Mouse (Mus musculus) lung, postnatal 14 days (tissue): ENCODE data around the gene Ppp3r2.

ENCODE experiments used
- DNase-seq: peaks from one replicate; pipeline ENCODE4 v3.0.0; 2021

Gene Ppp3r2

DNA sequence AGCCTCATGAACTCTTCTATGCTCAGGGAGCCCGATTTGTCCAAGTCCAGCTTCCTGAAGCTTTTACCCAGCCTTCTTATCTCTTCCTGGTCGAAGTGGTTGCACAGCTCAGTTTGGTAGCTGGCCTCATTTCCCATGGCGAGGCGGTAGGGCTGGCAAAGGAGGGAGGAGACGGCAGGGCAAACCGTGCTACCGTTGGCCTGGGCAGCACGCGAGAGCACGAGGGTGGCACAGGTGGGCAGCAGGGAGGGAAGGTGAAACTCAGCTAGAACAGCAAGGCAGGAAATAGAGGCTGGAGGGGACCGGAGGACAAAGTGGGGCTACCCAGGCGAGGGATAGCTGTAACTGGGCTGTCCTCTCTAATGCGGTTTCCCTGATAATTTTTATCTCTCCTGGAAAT, at the start of gene Ppp3r2:
TSS of gene Ppp3r2 (minus strand) at position 213 of the 400 bp plus-strand sequence.
- no peak for DNase-seq

DNA sequence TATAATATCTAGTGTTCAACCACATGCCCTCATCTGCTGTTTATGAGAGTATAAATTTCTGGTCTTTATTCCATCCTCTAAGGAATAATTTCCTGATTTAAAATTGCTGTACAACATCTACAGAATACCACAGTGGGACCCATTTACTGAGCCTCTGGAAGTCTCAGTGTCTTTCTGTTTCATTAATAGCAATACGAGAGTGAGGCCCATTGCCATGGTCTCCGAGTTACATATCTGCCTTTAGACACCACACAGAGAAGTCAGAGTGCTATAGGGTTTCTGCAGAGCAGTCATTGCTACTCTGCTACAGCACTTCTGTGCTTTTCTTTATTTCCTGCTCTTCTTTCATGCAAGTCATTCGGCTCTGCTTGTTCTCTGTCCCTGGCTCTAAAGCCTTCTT, 47.5 kb upstream of the Ppp3r2 start:
- DNase-seq = no peak

DNA sequence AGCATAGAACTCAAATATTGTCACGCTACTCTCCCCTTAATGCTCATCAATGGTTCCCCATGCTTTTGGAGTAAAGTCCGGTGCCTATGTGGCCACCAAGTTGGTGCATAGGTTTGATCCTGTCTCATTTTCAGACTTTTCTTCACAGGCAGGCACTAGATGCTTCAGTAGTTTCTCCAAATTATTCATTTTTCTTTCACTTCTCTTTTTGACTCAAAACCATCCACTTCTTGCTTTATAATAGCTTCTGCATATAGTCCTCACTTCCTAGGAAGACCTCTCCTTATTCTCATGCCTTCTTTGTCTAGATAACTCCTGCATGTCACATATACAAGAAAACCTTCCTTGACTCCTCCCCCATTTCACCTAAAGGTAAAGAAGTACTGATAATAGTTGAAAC, 42.1 kb upstream of the Ppp3r2 start:
- DNase-seq = no peak

DNA sequence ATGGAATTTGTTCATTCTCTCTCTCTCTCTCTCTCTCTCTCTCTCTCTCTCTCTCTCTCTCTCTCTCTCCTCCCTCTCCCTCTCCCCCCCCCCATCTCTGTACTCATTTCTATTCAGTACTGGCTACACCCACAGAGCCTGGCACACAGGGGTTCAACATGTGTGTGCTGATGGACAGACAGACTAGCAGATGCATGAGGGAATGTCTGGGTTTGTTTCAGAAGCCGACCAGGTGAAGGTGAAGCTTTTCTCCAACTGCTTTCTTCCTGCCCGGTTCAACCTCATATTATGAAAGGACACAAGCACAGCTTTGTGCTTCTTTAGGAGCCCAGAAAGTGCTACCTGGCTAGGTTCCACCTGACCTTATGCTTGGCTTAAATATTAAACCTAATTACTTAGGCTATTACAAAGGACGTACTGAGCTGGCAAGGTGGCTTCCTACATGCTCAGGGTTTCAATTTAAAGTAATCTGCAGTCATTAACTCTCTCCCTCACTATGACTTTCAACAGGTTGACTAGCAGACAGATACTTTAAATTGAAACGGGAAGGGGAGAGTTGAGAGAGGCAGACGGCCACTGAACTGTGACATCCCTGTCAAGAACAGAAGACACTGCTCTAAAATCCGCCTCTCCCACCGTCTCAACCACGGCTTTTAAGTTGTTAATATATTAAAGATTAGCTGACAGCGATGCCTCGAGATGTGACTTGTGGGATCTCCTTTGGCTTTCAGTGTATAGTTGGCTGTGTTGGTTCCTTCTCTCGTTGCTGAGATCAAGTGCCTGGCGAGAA, 9.8 kb upstream of the Ppp3r2 start:
- no peak for DNase-seq

DNA sequence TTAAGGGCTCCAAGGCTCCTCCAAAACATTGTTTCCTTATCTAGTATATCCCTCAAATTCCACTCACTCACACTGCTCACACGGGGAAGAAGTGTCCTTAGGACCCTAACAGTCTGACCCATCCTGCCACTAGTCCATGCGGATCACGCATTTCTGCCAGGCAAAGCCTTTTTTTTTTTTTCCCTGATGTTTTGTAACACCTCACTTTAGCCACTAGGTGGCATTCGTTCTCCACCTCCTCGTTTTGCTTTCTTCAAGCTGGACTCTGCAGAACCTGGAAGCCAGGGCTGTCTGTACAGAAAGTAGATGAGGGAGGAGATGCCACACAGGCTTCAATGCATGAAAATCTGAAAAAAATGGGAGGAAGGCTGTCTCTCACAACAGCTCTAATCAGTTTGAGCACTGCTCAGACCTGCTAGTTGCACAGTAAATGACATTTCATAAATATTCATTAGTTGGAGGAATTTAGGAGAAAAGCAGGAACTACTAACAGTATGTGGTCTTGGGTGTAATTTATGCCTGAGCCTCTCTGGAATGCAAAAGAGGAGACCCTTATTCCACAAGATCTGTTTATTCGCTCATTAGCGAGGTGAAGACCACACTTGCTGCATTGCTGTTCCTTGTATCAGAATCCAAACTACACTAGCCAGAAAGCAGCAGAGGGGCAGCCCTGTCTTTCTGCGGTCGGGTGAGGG, 6.9 kb upstream of the Ppp3r2 start:
- DNase-seq = peak; percentile 39

DNA sequence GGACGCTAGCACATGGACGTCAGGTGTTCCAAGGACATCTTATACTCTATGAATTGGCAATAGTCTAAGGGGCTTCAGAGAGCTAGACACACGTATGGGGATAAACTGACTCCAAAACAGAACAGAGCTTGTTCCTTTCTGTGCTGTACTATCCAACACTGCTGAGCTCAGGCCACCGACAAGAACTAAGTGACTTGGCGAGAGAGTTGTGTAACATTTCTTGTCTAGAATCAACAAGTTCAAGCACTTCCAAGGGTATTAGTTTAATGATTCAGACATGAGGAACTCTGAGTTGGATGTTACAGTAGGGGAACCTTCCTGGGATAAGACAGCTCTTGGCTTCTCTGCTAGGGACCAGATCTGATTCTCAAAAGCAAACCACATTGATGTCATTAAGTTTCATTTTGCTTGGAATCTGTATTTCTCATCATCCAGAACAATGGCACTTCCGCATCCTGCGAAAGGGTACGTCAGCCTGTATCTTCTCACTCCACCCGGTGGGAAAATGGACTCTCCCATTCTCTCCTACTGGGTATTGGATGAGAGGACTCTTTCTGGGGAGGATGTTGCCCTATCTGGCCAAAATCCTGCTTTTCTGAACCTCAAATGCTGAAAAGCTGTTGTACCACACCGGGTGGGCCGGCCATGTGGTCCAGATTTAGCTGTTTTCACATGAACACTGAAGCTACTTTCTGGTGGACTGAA, 1.5 kb downstream of the Ppp3r2 start:
- no peak for DNase-seq

DNA sequence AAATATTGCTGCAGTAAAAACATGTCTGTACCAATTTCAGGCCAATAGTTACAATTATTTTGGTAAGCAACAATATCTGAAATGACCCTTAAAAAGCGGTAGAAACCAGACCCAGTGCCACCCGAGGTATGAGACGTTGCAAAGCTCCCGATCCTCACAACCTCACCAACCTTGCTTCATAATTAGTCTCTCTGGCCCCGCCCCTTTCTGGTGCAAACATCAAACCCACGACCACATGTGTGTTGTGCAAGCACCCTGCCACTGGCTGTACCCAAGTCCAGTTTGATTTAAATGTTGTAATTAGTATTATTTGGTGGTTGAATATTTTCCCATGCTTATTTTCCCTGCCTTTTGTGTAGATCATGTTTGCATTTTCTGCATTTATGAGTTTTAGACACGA, 5.0 kb downstream of the Ppp3r2 start:
- no peak for DNase-seq

DNA sequence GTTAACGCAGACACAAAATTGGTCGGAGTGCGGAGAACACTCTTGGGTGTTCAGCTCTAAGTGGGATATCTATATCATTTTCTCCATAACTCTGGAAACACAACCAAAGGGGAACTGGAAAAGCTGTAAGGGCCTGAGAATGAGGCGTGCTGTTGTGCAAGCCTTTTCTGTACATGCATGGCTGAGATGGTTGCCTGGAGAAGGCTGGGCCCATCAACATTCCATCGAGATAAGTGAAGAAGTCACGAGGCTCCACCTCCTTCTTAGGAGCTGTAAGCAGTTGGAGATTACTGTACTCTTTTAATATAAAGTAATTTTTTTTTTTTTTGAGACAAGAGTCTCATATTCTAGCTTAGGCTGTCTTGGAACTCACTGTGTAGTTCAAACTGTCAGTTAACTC, 5.8 kb downstream of the Ppp3r2 start:
- peak; percentile 43 for DNase-seq

DNA sequence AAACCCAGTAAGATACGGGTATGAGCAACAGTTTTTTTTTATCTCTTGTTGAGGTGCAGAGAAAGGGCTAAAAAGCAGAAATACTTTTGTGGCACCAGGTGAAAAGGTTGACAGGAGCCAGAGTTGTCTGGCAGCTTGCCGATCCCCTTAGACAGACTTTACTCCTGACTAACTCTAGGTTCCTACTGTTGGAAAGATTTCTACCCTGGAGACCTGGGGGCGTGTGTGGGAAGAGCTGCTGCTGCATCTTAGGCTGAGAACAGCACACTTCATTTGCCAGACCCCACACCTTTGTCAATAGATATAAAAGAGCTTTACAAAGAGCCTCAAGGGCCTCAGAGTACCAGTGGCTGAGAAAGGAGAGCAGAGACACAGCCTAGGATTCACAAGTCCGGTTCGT, 17.0 kb downstream of the Ppp3r2 start:
- no peak for DNase-seq

DNA sequence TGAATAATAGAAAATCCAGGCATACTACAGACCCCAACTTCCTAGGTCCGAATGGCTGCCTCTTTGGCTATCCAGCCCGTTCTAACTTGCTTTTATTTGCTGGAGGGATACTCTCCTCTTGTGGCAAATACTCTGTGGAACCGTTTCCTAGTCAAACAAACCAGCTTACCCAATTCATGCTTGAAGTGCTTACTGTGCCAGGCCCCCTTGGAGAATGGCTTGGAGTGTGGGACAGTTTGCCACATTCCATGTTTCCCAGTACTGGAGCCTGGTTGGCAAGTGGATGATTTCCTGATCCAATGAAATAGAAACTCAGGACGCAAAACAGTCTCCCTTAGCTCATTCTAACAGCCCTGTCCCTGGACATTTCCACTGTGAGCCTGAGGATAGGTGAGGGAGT, 19.6 kb downstream of the Ppp3r2 start:
- DNase-seq = peak; percentile 34

DNA sequence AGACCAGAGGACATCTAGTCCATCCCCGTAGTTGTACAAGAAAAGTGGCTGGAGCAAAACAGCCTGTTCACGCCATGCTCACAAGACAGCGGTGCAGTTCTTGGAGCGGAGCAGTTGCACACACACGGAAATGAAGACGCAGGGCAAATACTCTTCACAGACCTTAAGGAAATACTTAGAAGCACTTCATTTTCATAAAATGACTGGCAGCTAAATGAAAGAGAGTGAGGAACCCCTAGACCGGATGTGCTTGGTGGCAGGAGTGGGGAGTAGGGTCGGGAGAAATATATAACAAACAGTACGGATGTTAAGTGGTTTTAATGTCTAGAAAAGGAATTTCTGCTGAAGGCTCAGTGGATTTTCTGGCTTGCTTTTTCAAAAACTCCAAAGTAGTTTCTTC, 20.2 kb downstream of the Ppp3r2 start:
- DNase-seq = no peak

DNA sequence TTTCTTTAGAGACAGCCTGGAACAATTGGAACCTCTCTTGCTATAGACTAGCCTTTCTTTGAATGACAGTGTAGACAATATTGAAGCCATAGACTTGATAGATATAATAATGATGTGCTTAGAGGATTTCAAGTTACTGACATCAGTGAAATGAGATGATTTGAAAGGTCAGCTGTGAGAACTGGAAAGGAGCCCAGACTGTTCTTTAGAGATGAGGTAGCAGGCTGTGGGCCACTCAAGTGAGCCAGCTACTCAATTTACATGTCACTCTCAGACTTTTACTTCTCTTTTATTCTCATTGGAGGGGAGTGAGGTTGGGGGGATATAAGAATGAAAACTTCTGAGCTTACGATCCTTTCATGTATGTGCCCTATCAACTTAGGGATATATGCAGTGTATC, 22.4 kb downstream of the Ppp3r2 start:
- DNase-seq = no peak

DNA sequence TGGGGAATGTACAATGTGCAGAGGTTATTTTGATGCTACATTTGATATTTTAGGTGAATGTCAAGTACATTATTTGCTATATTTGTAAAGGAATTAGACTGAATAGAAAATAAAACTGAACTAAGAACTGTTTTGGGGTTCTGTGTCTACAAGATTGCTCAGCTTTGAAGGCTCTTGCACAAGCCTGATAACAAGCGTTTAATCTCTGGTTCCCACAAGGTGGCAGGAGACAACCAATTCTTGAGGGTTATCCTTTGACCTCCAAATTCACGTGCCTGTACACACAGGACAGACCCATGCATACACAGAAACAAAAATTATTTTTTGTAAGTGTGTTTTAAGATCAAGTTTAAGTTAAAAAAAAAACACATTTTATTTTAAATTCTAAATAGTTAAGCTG, 41.9 kb downstream of the Ppp3r2 start:
- DNase-seq = no peak

DNA sequence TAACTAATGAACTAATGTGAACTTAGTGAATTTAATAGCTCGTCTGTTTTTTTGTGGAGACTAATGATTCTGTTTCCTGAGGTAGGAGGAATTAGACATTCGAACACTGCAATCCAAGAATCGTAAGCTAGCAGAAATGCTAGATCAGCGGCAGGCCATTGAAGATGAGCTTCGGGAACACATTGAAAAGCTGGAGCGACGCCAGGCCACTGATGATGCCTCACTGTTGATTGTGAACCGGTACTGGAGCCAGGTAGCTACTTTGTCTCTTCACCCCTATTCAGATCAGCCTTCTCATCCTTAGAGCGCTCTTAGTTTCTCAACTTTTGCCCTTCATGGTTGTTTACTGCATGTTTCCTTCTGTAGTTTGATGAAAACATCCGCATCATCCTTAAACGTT, 44.0 kb downstream of the Ppp3r2 start:
- DNase-seq = no peak

DNA sequence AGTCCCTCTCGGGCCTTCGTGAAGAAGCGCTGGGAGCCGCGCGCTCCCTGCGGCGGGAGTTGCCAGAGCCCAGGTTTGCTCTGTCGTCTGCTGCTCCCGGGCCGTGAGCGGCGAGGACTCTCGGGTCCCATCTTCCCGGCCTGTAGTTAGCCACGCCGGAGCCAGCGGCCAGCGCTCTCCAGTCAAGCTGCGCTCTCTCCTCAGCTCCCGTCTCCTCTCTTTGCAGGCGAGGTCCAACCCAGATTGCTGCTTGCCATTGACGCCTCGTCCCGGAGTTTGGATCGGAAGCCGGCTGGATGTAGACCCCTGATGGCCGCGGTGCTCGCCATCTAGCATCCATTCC, 49.7 kb downstream of the Ppp3r2 start:
- no peak for DNase-seq

DNA sequence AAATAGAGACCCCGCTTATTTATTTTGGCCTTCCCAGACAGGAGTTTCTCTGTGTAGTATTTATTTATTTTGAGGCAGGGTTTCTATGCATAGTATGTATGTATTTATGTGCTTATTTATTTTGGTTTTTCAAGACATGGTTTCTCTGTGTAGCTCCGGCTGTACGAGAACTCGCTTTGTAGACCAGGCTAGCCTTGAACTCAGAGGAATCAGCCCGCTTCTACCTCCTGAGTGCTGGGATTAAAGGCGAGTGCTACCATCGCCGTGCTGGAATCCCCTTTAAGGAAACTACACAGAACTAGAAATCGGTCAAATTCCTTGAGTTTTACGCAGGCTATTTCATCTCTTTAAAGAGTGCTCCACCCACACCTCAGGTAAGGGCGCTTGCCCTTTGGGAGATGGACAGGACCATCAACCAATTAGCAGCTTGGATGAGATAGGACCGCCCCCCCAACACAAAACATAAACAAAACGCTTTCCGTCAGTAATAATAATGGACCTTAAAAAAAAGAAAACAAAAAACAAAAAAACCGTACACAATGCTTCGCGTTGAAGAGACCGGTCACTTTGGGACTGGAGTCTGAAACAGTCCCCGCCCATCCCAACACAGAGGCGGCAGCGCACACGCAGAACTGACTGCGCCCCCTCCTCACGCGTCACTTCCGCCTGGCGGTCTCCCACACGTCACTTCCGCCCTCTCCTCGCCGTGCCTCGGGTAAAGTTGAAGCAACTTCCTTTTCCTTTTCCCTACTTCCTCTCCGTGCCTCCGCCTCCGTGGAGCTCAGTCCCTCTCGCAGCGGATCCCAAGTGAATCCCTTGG, 50.3 kb downstream of the Ppp3r2 start, which contains the start of gene Rnf20:
TSS of gene Rnf20 (plus strand) at position 688 of the 820 bp plus-strand sequence.
- peak; percentile 97 for DNase-seq

DNA sequence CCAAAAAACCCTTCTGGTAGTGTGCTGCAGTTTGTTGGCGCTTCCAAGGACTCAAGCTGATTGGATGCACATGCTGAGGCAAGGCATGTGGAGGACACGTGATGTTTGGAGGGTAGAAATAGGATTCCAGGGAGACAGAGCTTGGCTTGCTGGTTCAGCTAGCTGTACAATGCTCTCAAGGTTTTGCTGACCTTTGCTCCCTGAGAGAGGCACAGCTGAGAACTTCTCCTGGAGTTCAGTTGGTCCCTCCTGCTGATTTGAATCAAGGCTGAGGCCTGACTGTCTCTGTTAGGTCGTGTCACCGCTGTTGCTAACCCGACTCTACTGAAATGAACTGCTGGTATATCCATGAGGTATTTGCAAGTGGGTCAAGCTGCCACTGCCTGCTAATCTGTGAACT, 52.9 kb downstream of the Ppp3r2 start:
- no peak for DNase-seq
